Mouse (Mus musculus) ES-Bruce4 (cell line): ENCODE data around the gene Echdc1. TPM values are rescaled to one million over a fixed set of nuclear protein-coding genes. Genes with fewer than 3 reads are reported as not detected.
A peak's percentile ranks its signal among the peaks of the same experiment; 100 is the strongest.

Experiments
- H3K27ac ChIP-seq: 2 replicates; pipeline ENCODE4 v1.5.1; 2012; ENCODE audit warnings: low read length, inconsistent platforms; ENCODE audit not compliant: insufficient read depth
- H3K27me3 ChIP-seq: 2 replicates; pipeline ENCODE4 v1.6.1; 2012; ENCODE audit warnings: mild to moderate bottlenecking, low read length, inconsistent platforms; ENCODE audit not compliant: control insufficient read depth, poor library complexity, insufficient read depth, severe bottlenecking
- H3K36me3 ChIP-seq: 2 replicates; pipeline ENCODE4 v1.6.1; 2012; ENCODE audit warnings: inconsistent platforms, mild to moderate bottlenecking, low read length, moderate library complexity; ENCODE audit not compliant: control insufficient read depth, poor library complexity, insufficient read depth, severe bottlenecking
- H3K4me1 ChIP-seq: one replicate; pipeline ENCODE4 v1.8.1; 2011; ENCODE audit warnings: low read length; ENCODE audit not compliant: control insufficient read depth, insufficient read depth
- H3K4me3 ChIP-seq: 2 replicates; pipeline ENCODE4 v1.5.1; 2011; ENCODE audit warnings: low read depth, mild to moderate bottlenecking, low read length
- H3K9ac ChIP-seq: 2 replicates; pipeline ENCODE4 v1.6.1; 2012; ENCODE audit warnings: low read depth, mild to moderate bottlenecking, inconsistent platforms; ENCODE audit not compliant: poor library complexity, severe bottlenecking
- H3K9me3 ChIP-seq: replicated peaks from 2 replicates; pipeline ENCODE4 v1.6.1; 2012; ENCODE audit warnings: mild to moderate bottlenecking, low read length, inconsistent platforms; ENCODE audit not compliant: control insufficient read depth, poor library complexity, insufficient read depth, severe bottlenecking
- CTCF ChIP-seq: IDR thresholded peaks from one replicate; pipeline ENCODE4 v1.8.1; 2011; ENCODE audit warnings: low read depth, low read length
- EP300 ChIP-seq: IDR thresholded peaks from 2 replicates; pipeline ENCODE4 v1.6.1; 2011; ENCODE audit warnings: low read depth, low read length; ENCODE audit not compliant: insufficient read depth
- POLR2A ChIP-seq: IDR thresholded peaks from one replicate; pipeline ENCODE4 v1.8.1; 2011; ENCODE audit warnings: low read length; ENCODE audit not compliant: insufficient read depth
- polyA plus RNA-seq: library from polyadenylated mRNA; stranded (reverse); fragments of >200 nt; gene quantifications from 2 replicates; pipeline ENCODE4 v1.2.4, GENCODE M21; 2011; ENCODE audit warnings: low read depth; ENCODE audit not compliant: missing spikeins, insufficient read depth, insufficient read length

Echdc1 gene
- polyA plus RNA-seq, 1 experiment, result 23.5 TPM

DNA sequence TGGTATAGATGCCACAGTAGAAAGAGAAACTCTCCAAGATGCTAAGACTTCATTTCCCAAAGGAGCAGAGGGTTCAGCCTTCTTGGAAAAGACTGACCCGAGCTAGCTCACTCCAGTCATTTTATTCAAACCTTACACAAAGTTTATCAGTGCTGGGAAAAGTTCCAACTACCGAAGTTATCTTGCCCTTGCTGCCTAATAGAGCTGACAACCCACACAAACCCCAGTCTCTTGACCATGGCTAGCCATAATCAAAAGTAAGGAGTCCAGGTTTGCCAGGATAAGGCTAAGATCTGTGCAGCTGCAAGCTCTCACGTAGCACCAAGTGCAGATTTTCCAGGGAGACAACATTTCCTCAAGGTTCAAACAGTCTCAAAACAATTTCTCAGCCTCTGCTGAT, 39.6 kb downstream of the Echdc1 start:
- TF ChIP-seq CTCF (no peak), POLR2A (no peak), EP300 (no peak)

DNA sequence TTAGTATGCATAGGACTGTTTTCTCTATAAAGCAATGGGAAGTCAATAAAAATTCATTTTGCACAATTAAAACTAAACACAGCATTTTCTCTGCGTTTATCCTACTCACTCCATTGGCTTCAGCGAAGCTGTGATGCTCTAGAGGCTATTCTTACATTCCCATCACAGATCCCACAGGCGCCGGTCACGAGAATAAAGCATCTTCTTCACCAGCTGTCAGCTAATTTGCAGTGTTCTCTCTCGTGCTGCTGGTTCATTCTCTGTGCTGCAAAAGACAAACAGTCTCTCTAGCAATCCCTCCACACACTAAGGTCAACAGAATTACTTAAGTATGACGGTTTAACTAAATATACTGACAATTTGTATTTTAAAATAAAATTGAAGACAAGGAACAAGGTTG, 41.2 kb downstream of the Echdc1 start:
- H3K27ac ChIP-seq, result no peak overlapping the region
- H3K36me3 ChIP-seq, result peaks cover 3% of the 10 kb centered on the region
- TF ChIP-seq EP300, result no peak
- TF ChIP-seq POLR2A, result no peak
- TF ChIP-seq CTCF, result no peak
- H3K27me3 ChIP-seq, result no peaks in the 10 kb centered on the region
- H3K4me3 ChIP-seq, result no peak overlapping the region
- H3K4me1 ChIP-seq, result no peaks in the 10 kb centered on the region
- H3K9me3 ChIP-seq, result no peaks in the 10 kb centered on the region
- no peak overlapping the region for H3K9ac ChIP-seq

More for the DNA sequence above, 39.6 kb downstream of the Echdc1 start:
- Histone ChIP-seq H3K9ac (no peak overlapping the region), H3K36me3 (peaks cover 4% of the 10 kb centered on the region), H3K4me3 (no peak overlapping the region), H3K4me1 (no peaks in the 10 kb centered on the region), H3K27ac (no peak overlapping the region), H3K27me3 (no peaks in the 10 kb centered on the region), H3K9me3 (no peaks in the 10 kb centered on the region)

DNA sequence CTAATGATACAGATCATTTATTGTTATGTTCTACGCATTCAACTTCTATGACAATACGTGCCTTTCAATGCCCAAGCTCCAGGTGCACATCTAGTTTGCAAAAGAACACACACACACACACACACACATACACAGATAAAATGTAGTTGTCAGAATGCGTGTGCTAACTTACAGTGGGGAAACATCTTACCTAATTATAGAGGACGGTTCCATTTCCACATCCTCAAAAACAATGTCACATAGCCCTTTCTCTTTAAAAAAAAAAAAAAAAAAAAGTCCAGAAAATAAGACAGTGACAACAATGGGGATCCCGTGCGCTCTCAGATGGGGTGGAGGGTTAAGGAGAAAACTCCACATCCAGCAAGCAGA, 48.1 kb downstream of the Echdc1 start:
- Histone ChIP-seq H3K4me1 (no peaks in the 10 kb centered on the region), H3K27ac (0 out of 2 replicates have a peak overlapping the region, but pooled peaks have one; percentile 41), H3K36me3 (no peaks in the 10 kb centered on the region), H3K4me3 (peak overlapping the region; percentile 100), H3K9ac (peak overlapping the region; percentile 94), H3K9me3 (no peaks in the 10 kb centered on the region), H3K27me3 (no peaks in the 10 kb centered on the region)
- TF ChIP-seq POLR2A, result no peak
- no peak for TF ChIP-seq CTCF
- no peak for TF ChIP-seq EP300

DNA sequence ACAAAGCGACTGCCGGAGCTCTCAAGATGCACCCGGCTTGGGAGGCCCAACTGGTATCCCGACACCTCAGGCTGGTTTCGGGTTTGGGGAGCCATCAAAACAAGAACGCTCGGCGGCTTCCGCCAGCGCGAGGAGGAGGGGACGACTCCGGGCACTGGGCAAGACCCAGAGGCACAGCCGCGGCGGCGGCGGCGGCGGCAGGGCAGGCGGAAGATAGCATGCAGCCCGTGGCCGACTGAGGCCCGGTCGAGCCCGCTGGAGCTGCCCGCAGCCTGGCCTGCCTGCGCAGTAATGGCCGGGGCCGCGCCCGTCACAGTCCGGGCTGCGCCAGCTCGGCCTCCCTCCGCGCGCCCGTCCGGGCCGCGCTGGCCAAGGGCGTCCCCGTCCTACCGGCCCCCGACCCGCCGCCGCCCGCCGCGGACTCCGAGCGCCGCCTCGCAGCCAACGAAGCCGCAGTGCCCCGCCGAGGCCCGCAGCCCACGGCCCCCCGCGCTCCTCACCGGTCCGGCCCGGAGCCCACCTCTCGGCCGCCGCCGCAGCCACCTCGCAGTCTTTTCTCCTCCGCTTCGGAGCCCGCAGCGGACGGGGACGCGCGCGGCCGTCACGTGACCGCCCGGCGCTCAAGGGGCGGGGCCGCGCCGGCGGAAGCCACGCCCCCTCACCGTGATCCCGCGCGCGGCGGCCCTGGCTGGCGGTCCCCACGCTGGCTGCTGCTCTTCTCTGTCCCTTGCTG, 48.7 kb downstream of the Echdc1 start:
- H3K9ac ChIP-seq, result peak overlapping the region; percentile 94
- H3K27me3 ChIP-seq, result no peaks in the 10 kb centered on the region
- H3K4me1 ChIP-seq, result no peaks in the 10 kb centered on the region
- TF ChIP-seq CTCF, result no peak
- peak; percentile 91 for TF ChIP-seq POLR2A
- TF ChIP-seq EP300, result no peak
- no peaks in the 10 kb centered on the region for H3K36me3 ChIP-seq
- H3K9me3 ChIP-seq, result no peaks in the 10 kb centered on the region
- H3K4me3 ChIP-seq, result peak overlapping the region; percentile 100
- H3K27ac ChIP-seq, result 0 out of 2 replicates have a peak overlapping the region, but pooled peaks have one; percentile 41

DNA sequence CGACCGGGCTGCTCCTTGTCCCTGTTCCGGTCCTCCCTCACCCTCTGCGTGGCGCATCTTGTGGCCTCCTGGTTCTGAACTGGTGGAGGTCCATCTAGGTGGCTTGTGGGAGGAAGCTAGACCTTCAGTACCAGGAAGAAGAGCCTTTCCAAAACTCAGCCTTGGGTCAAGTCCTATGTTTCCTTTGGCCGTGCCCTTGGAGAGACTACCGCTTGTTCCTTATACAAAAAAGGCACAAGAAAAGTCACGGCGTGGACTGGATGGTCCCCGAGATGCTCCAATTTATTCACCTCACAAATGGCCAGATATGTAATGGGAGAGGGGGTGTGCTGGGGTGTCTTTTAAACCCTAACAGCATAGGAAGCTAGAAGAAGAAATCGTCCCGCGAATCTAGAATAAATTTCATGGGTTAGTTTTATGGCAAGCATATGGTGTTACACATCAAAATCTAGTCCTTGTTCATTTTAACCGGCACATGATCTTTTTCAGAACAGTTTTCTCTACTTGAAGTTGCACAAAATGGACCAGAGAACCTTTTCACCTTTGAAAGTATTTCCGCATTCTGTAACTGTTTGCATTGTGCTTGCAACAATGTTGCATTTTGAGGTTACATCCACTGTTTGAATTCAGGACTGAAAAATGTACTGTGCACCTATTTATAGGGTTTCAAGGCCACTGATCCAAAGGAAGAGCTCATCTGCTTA, 49.4 kb downstream of the Echdc1 start, which contains the start of gene Rnf146:
Rnf146 (minus strand) TSS at position 246 of the 704 bp plus-strand sequence.
- Histone ChIP-seq H3K4me1 (no peaks in the 10 kb centered on the region), H3K27me3 (no peaks in the 10 kb centered on the region), H3K4me3 (peak within 1 kb of the TSS; percentile 100), H3K9ac (peak within 1 kb of the TSS; percentile 94), H3K27ac (0 out of 2 replicates have a peak within 1 kb of the TSS, but pooled peaks have one; percentile 41), H3K9me3 (no peaks in the 10 kb centered on the region), H3K36me3 (no peaks in the 10 kb centered on the region)
- no peak for TF ChIP-seq POLR2A
- TF ChIP-seq EP300, result no peak
- TF ChIP-seq CTCF, result no peak

DNA sequence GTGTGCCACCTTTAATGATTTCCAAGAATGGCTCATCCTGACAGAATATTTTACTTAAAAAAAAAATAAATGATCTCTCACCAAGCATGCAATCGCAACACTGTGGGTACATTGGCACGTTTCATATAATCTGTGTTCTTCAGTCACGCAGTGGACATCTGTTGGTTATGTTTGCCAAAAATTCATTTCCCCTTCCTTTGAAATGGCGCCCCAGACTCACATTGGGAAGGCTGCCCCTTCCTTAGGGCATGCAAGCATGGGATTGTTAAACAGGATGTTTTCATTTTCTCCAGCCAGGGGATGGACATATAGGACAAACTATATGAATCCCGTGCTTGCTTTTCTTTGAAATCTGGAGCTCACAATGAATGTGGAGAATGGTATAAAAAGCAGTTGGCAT, 61.1 kb downstream of the Echdc1 start:
- Histone ChIP-seq H3K4me3 (no peak overlapping the region), H3K4me1 (no peaks in the 10 kb centered on the region), H3K9me3 (no peaks in the 10 kb centered on the region), H3K27me3 (no peaks in the 10 kb centered on the region), H3K9ac (no peak overlapping the region), H3K27ac (no peak overlapping the region), H3K36me3 (no peaks in the 10 kb centered on the region)
- no peak for TF ChIP-seq POLR2A
- no peak for TF ChIP-seq EP300
- TF ChIP-seq CTCF, result no peak
